ENCODE assay signal across 1 mouse cellular context in genomic region chr5:149184104-149184843, GRCm38 (mm10).
A peak's percentile ranks its signal among the peaks of the same experiment; 100 is the strongest.
TF ChIP-seq lines count a peak whose summit lies in the region.

Uspl1 (plus strand) TSS chr5:149184350.
Hmgb1 (minus strand) TSS chr5:149184489.

TF ChIP-seq in CH12.LX, 34 proteins besides CTCF, POLR2A, EP300 and RAD21 (continued from another document):
- peak; percentile 97 for TF ChIP-seq MYC (IDR thresholded peaks at IDR 0.05; ENCODE audit: low read depth, low read length)
- TF ChIP-seq TBP (conservative IDR thresholded peaks at IDR 0.05; ENCODE audit: low read depth, low read length), result peak; percentile 76; the same call in 1 of the 2 replicates
- TF ChIP-seq MEF2A (IDR thresholded peaks at IDR 0.05; ENCODE audit: borderline replicate concordance, low read depth, low read length), result peak; percentile 91
- TF ChIP-seq HCFC1 (IDR thresholded peaks at IDR 0.05; ENCODE audit: low read depth, low read length), result peak; percentile 96
- TF ChIP-seq BHLHE40 (IDR thresholded peaks at IDR 0.05; ENCODE audit: low read depth, low read length), result peak; percentile 70
- TF ChIP-seq KAT2A (IDR thresholded peaks at IDR 0.05; ENCODE audit: insufficient replicate concordance, low read length), result peak; percentile 88; the same call in 1 of the 2 replicates
- TF ChIP-seq TCF12 (IDR thresholded peaks at IDR 0.05; ENCODE audit: low read depth, low read length), result peak; percentile 93
- TF ChIP-seq PAX5 (IDR thresholded peaks at IDR 0.05; ENCODE audit: low read length), result no peak
- TF ChIP-seq CHD1 (IDR thresholded peaks at IDR 0.05; ENCODE audit: low read depth, low read length), result no peak
- TF ChIP-seq SIN3A (IDR thresholded peaks at IDR 0.05; ENCODE audit: low read length), result peak; percentile 96
- TF ChIP-seq UBTF (IDR thresholded peaks at IDR 0.05; ENCODE audit: low read depth, low read length), result peak; percentile 40; the same call in 1 of the 2 replicates
- TF ChIP-seq RCOR1 (conservative IDR thresholded peaks at IDR 0.05; ENCODE audit: low read depth, low read length), result 0 out of 2 replicates have a peak, but pooled peaks have one; percentile 21
- no peak for TF ChIP-seq ZKSCAN1 (IDR thresholded peaks at IDR 0.05; ENCODE audit: borderline replicate concordance, low read depth, low read length)
- no peak for TF ChIP-seq SMC3 (IDR thresholded peaks at IDR 0.05; ENCODE audit: low read depth, low read length)
- 0 out of 2 replicates have a peak, but pooled peaks have one; percentile 40 for TF ChIP-seq E2F4 (IDR thresholded peaks at IDR 0.05; ENCODE audit: insufficient replicate concordance, low read depth, low read length)
- TF ChIP-seq JUND (conservative IDR thresholded peaks at IDR 0.05; ENCODE audit: low read depth, low read length), result no peak
- peak; percentile 88 for TF ChIP-seq NRF1 (IDR thresholded peaks at IDR 0.05; ENCODE audit: low read depth, low read length)
